Mouse (Mus musculus) liver, postnatal 0 days (tissue): Measurements from ENCODE around the gene Dis3l2.

Experiments
- CTCF ChIP-seq: sonication (generic); IDR thresholded peaks from 2 replicates; pipeline ENCODE4 v1.5.1; 2016; ENCODE audit warnings: antibody characterized with exemption, low read depth
- EP300 ChIP-seq: IDR thresholded peaks from 2 replicates; pipeline ENCODE4 v1.6.1; 2016; ENCODE audit warnings: antibody characterized with exemption, low read depth, mild to moderate bottlenecking

GRCm38 (mm10) chr1:86859371-86859770 lies 155.8 kb downstream of the Dis3l2 start:
- TF ChIP-seq CTCF = no peak
- no peak for TF ChIP-seq EP300
